Mouse (Mus musculus): ENCODE data around the gene Hfe. TPM values are rescaled to one million over a fixed set of nuclear protein-coding genes. Genes with fewer than 3 reads are reported as not detected.
"Not testable (repeated sequence)": the region's sequence is repeated elsewhere in the genome, so short reads cannot be mapped to it uniquely, and the experiment has no call there.

Hfe gene
- polyA plus RNA-seq, 1 experiment from 2014 or later, result 6.6 TPM

DNA sequence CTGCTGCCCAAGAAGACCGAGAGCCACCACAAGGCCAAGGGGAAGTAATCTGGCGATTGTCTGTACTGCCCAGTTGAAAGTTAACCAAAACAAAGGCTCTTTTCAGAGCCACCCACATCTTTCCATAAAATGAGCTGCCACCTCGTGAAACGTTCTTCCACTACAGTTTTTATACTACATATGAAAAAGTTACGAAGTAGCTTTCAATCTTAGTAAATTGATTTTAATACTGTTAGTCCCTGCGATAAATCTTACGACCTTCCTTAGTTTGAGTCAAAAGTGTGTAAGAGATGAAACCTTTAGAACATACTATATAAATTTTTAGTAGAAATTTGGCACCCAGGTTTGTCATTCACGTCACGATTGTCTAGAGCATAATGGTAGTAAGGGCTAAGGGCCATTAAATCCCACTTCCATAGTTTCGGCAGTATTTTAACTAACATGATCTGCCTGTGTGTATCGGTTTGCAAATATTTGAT, 40.9 kb upstream of the Hfe start:
- Histone ChIP-seq H3K27ac (peak overlapping the region; percentile 99), H3K4me3 (replicated peaks) (peak overlapping the region; percentile 53), H3K4me1 (replicated peaks) (peaks cover 60% of the 10 kb centered on the region), H3K9me3 (replicated peaks) (no peaks in the 10 kb centered on the region), H3K36me3 (no peaks in the 10 kb centered on the region), H3K27me3 (no peaks in the 10 kb centered on the region), H3K9ac (peak overlapping the region; percentile 80), H3K4me2 (peak overlapping the region; percentile 63)
- peak; percentile 50 for DNase-seq
- ATAC-seq (ENCODE audit: low read depth), result peak; percentile 5; the same call in 1 of the 2 replicates
- under 1% methylated on average over 11 of the region's 11 CpGs for WGBS (ENCODE audit: insufficient replicate concordance)

DNA sequence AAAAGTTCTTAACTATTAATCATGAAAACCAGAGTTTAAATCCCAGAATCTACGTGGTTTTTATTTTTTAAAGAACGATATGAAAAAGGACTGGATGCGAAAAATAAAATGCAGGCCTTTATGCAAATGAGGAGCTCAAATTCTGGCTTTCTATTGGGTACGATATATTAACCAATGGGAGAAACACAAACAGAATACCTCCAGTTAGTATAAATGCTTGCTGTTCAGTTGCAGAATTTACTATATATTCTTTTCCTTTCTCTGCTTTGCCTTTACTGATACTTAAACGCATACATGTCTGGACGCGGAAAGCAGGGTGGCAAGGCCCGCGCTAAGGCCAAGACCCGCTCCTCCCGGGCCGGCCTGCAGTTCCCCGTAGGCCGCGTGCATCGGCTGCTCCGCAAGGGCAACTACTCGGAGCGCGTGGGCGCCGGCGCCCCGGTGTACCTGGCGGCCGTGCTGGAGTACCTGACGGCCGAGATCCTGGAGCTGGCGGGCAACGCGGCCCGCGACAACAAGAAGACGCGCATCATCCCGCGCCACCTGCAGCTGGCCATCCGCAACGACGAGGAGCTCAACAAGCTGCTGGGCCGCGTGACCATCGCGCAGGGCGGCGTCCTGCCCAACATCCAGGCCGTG, 40.3 kb upstream of the Hfe start, which contains the start of gene Hist1h2ab:
Gene Hist1h2ab, plus strand, starts transcription at position 288 of the 639 bp plus-strand sequence.
- Histone ChIP-seq H3K4me2 (peak within 1 kb of the TSS; percentile 63), H3K4me1 (replicated peaks) (peaks cover 56% of the 10 kb centered on the region), H3K4me3 (replicated peaks) (peak within 1 kb of the TSS; percentile 53), H3K27ac (peak within 1 kb of the TSS; percentile 99), H3K9ac (peak within 1 kb of the TSS; percentile 80)
- not testable (repeated sequence) for H3K27me3 ChIP-seq; H3K36me3 ChIP-seq; H3K9me3 ChIP-seq (replicated peaks)
- DNase-seq (peak; percentile 77), ATAC-seq (ENCODE audit: low read depth) (peak; percentile 44)
- WGBS (ENCODE audit: insufficient replicate concordance), result under 1% methylated on average over 29 of the region's 47 CpGs

DNA sequence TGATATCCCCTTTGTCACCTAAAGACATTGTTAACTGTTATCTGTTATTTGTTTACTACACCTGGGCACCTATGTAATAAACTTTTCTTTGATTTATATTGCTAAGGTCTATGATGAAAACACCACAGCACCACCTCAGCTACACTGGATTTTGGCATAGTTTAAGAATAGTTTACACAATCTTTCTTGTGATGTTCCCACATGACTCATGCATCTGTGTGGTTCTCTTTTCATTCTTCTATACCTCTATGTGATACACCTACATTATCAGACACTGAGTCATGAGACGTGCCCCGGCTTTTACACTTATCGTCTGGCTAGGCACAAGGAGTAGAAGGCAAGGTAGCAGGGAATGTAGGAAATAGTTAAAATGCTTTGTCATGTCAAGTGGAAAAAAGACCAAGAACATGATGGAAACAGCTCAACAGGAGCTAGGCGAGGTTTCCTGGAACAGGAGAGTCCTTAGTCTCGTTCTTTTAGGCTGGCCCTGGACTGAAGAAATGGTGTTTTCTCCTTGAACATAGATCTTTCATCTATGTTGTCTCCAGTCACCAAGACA, 39.0 kb upstream of the Hfe start:
- Histone ChIP-seq H3K27ac (peak overlapping the region; percentile 99), H3K4me3 (replicated peaks) (no peak overlapping the region), H3K4me1 (replicated peaks) (peaks cover 47% of the 10 kb centered on the region), H3K27me3 (no peaks in the 10 kb centered on the region), H3K9ac (peak overlapping the region; percentile 50), H3K9me3 (replicated peaks) (no peaks in the 10 kb centered on the region), H3K36me3 (no peaks in the 10 kb centered on the region), H3K4me2 (no peak overlapping the region)
- no peak for ATAC-seq (ENCODE audit: low read depth)
- no peak for DNase-seq
- 82% methylated on average over 5 of the region's 5 CpGs for WGBS (ENCODE audit: insufficient replicate concordance)

DNA sequence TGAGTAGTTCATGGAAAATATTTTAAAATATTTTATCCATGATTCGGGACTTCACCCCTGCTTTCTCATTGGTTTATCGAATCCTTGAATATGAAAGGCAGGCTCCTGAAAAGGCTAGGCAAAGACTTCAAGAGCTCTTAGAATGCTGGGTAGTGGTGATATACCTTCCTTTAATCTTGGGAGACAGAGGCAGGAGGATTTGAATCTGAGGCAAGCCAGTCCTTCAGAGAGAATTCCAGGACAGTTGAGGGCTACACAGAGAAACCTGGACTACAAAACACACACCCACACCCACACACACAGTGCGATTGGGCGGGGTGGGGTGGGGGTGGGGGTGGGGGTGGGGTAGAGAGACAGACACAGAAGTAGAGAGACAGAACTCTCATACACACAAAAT, 37.2 kb upstream of the Hfe start:
- DNase-seq (no peak), ATAC-seq (ENCODE audit: low read depth) (no peak)
- WGBS (ENCODE audit: insufficient replicate concordance), result 8% methylated on average over 4 of the region's 4 CpGs
- H3K4me3 ChIP-seq (replicated peaks), result peak overlapping the region; percentile 59
- H3K36me3 ChIP-seq, result no peaks in the 10 kb centered on the region
- no peaks in the 10 kb centered on the region for H3K9me3 ChIP-seq (replicated peaks)
- no peaks in the 10 kb centered on the region for H3K27me3 ChIP-seq
- peak overlapping the region; percentile 77 for H3K9ac ChIP-seq
- H3K27ac ChIP-seq, result peak overlapping the region; percentile 99
- peak overlapping the region; percentile 67 for H3K4me2 ChIP-seq
- H3K4me1 ChIP-seq (replicated peaks), result peaks cover 50% of the 10 kb centered on the region

DNA sequence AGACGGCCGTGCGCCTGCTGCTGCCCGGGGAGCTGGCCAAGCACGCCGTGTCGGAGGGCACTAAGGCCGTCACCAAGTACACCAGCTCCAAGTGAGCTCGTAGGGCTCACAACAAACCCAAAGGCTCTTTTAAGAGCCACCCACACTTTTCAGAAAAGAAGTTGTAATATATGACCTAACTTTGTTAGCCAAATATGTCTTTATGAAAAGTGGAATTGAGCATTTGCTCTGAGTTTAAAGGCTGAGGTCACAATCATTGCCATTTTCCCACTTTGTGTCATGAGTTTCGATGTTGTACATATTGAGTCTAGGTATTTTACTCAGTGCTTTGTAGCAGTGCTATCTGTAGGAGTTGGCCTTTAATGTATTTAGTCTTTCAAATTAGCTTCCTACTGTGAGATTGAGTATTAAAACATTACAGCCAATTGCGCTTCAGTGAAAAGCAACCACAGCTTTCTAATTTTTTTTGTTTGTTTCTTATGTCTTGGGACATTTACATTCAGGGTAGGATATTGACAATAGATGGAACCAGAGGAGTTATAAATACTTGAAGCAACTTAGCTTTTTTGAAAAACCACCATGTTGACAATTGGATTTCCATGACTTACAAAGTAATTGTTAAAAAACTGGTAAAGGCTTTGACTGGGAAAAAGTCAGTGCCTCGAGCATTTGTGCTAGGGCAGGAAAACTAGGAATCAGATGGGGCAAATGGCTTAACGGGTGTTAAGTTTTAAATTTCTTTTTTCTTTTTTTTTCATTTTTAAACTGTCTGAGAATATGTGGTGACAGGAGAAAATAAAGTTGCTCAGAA, 36.6 kb upstream of the Hfe start:
- no peaks in the 10 kb centered on the region for H3K9me3 ChIP-seq (replicated peaks)
- H3K4me2 ChIP-seq, result peak overlapping the region; percentile 67
- H3K9ac ChIP-seq, result peak overlapping the region; percentile 77
- peaks cover 50% of the 10 kb centered on the region for H3K4me1 ChIP-seq (replicated peaks)
- 4% methylated on average over 13 of the region's 13 CpGs for WGBS (ENCODE audit: insufficient replicate concordance)
- H3K27ac ChIP-seq, result peak overlapping the region; percentile 99
- no peaks in the 10 kb centered on the region for H3K27me3 ChIP-seq
- H3K4me3 ChIP-seq (replicated peaks), result peak overlapping the region; percentile 59
- no peaks in the 10 kb centered on the region for H3K36me3 ChIP-seq
- DNase-seq, result peak; percentile 66
- peak; percentile 21 for ATAC-seq (ENCODE audit: low read depth)

DNA sequence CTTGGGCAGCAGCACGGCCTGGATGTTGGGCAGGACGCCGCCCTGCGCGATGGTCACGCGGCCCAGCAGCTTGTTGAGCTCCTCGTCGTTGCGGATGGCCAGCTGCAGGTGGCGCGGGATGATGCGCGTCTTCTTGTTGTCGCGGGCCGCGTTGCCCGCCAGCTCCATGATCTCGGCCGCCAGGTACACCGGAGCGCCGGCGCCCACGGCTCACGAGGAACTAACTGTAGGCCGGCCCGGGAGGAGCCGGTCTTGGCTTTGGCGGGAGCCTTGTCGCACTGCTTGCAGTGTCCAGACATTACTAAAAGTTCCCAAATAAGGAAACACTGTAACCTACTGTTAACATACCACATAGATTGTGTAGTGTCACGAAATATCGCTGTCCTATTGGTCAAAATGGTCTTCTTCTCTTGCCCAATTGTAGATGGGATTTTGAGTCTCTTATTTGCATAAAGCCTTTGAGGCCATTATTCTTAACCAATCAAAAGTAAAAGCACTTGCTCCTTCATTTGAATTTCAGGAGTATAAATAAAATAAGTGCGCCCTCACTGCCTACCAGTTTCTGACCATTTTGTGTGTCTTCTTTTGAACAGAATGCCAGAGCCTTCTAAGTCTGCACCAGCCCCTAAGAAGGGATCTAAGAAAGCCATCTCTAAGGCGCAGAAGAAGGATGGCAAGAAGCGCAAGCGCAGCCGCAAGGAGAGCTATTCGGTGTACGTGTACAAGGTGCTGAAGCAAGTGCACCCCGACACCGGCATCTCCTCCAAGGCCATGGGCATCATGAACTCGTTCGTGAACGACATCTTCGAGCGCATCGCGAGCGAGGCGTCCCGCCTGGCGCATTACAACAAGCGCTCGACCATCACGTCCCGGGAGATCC, 35.8 kb upstream of the Hfe start, which contains the start of gene Hist1h2bb:
Gene Hist1h2bb, plus strand, starts transcription at position 534 of the 880 bp plus-strand sequence.
- ATAC-seq (ENCODE audit: low read depth), result peak; percentile 77
- Histone ChIP-seq H3K27ac (peak within 1 kb of the TSS; percentile 99), H3K9ac (peak within 1 kb of the TSS; percentile 77), H3K4me3 (replicated peaks) (peak within 1 kb of the TSS; percentile 59), H3K4me1 (replicated peaks) (peaks cover 58% of the 10 kb centered on the region), H3K4me2 (peak within 1 kb of the TSS; percentile 67)
- under 1% methylated on average over 45 of the region's 58 CpGs for WGBS (ENCODE audit: insufficient replicate concordance)
- not testable (repeated sequence) for H3K9me3 ChIP-seq (replicated peaks); H3K27me3 ChIP-seq; H3K36me3 ChIP-seq
- peak; percentile 89 for DNase-seq

DNA sequence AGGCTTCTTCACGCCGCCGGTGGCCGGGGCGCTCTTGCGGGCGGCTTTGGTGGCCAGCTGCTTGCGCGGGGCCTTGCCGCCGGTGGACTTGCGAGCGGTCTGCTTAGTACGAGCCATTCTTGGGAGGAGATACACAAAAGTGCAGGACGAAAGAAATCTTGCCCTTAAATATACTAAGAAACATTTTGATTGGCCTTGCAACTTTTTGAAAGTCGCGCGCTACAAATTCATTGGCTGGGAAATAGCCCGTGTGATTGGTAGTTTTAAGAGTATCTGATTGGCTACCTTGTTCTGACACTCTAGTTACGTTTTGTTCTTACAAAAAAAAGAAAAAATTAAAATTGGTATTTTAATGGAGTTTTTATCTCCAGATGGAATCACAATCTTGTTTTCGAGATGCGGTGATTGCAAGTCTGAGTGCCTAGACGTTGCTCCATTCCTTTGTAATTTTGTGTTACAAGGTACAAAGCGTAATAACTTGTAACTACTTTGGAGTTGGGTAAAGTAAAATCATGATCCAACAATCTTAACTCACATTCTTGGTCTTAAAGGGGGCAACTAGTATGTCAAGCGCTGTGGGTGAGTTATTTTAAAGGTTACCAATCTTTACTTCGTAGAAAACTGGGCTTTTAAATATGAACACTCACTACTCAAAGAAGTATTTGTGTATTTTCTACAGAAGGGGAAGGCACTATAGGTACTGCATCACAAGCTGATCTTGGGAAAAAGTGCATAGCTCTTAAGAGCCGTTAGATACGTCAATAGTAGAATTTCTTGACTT, 34.9 kb upstream of the Hfe start, which contains the start of gene Hist1h3c:
Gene Hist1h3c, minus strand, starts transcription at position 222 of the 781 bp plus-strand sequence.
- peak within 1 kb of the TSS; percentile 67 for H3K4me2 ChIP-seq
- H3K27ac ChIP-seq, result peak within 1 kb of the TSS; percentile 99
- H3K9ac ChIP-seq, result peak within 1 kb of the TSS; percentile 82
- no peaks in the 10 kb centered on the region for H3K9me3 ChIP-seq (replicated peaks)
- under 1% methylated on average over 28 of the region's 28 CpGs for WGBS (ENCODE audit: insufficient replicate concordance)
- peak within 1 kb of the TSS; percentile 59 for H3K4me3 ChIP-seq (replicated peaks)
- peaks cover 63% of the 10 kb centered on the region for H3K4me1 ChIP-seq (replicated peaks)
- DNase-seq (peak; percentile 83), ATAC-seq (ENCODE audit: low read depth) (peak; percentile 55)
- no peaks in the 10 kb centered on the region for H3K36me3 ChIP-seq
- no peaks in the 10 kb centered on the region for H3K27me3 ChIP-seq

DNA sequence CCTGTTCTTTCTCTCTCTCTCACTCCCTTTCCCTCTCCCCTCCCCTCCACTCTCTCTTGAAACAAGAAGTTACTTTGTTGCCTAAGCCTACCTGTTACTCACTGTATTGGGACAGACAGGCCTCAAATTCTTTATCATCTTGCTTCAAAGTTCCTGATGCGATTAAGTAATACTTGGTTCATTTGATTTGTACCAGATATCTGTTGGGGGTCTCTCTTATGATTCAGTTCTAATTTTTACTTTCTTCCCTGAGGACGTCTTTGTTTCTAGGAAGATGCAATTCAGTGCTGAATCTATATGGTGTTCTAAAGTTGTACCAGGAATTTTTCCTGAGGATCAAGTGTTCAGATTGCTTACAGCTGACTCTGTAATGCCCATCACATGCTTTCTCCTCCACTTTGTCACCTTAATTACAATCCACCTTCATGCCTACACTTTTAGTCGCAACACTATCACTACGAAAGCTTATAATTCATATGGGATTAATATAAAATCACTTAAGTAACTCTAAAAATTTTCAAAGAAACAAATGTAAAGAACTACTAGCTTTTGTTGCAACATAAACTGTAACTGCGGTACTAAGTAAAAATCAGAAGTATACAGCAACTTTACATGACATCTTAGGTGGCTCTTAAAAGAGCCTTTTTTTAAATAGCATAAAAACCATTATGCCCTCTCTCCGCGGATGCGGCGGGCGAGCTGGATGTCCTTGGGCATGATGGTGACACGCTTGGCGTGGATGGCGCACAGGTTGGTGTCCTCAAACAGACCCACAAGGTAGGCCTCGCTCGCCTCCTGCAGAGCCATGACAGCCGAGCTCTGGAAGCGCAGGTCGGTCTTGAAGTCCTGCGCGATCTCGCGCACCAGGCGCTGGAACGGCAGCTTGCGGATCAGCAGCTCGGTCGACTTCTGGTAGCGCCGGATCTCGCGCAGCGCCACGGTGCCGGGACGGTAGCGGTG, 34.0 kb upstream of the Hfe start:
- no peaks in the 10 kb centered on the region for H3K36me3 ChIP-seq
- H3K27me3 ChIP-seq, result no peaks in the 10 kb centered on the region
- peak overlapping the region; percentile 57 for H3K4me3 ChIP-seq (replicated peaks)
- H3K27ac ChIP-seq, result peak overlapping the region; percentile 99
- peak overlapping the region; percentile 82 for H3K9ac ChIP-seq
- no peaks in the 10 kb centered on the region for H3K9me3 ChIP-seq (replicated peaks)
- peak overlapping the region; percentile 67 for H3K4me2 ChIP-seq
- ATAC-seq (ENCODE audit: low read depth), result no peak
- 1% methylated on average over 18 of the region's 36 CpGs for WGBS (ENCODE audit: insufficient replicate concordance)
- DNase-seq, result peak; percentile 71
- H3K4me1 ChIP-seq (replicated peaks), result peaks cover 58% of the 10 kb centered on the region

DNA sequence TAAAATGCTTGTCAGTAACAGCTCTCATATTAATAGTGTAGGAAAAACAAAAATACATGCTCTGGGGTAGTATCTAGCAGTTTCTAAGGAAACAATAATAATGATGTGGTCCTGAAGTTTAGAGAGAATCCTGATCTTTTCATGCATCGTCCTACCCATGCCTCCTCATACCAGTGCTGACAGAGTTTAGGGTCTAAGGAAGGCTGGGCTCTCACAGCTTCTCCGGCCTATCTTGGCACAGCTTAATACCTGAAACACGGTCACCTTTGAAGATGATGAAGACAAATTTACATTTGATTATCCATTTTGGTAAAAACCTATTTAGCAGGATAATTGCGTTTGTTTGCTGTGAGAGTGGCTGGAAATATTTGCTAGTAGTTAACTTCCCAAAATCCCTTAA, 33.3 kb upstream of the Hfe start:
- no peak for ATAC-seq (ENCODE audit: low read depth)
- Histone ChIP-seq H3K36me3 (no peaks in the 10 kb centered on the region), H3K9ac (peak overlapping the region; percentile 82), H3K4me2 (peak overlapping the region; percentile 67), H3K27ac (peak overlapping the region; percentile 99), H3K27me3 (no peaks in the 10 kb centered on the region), H3K4me1 (replicated peaks) (peaks cover 53% of the 10 kb centered on the region), H3K4me3 (replicated peaks) (peak overlapping the region; percentile 57), H3K9me3 (replicated peaks) (no peaks in the 10 kb centered on the region)
- whole genome bisulfite sequencing (ENCODE audit: insufficient replicate concordance), result 52% methylated on average over 4 of the region's 4 CpGs
- no peak for DNase-seq

Measured in liver, embryonic 13.5 days (tissue).